ENCODE assay signal across 8 mouse cellular contexts in genomic region chr10:59948363-59949254, GRCm38 (mm10). TPM values are rescaled to one million over a fixed set of nuclear protein-coding genes. Genes with fewer than 3 reads are reported as not detected.
DNase-seq lines count a peak whose midpoint lies in the region; ATAC-seq and TF ChIP-seq lines count a peak whose summit lies in the region.

No protein-coding gene starts in this region.

- H3K36me3 ChIP-seq in ES-Bruce4 (ENCODE audit: control insufficient read depth, insufficient read depth, low read length, poor library complexity, severe bottlenecking) (peaks cover 13% of the 10 kb centered on the region), myocyte (ENCODE audit: control insufficient read depth, insufficient read depth) (peaks cover 15% of the 10 kb centered on the region)
- H3K36me3 ChIP-seq in forebrain, postnatal 0 days (ENCODE audit: insufficient read depth) = peaks cover 3% of the 10 kb centered on the region; the same call in 1 of the 2 replicates
- H3K36me3 ChIP-seq in intestine, embryonic 16.5 days (ENCODE audit: control insufficient read depth, insufficient read depth, low read length) = no peaks in the 10 kb centered on the region

- H3K4me2 ChIP-seq in forebrain, postnatal 0 days (ENCODE audit: low read depth) = peak overlapping the region; percentile 94
- peak overlapping the region; percentile 6; the same call in 1 of the 2 replicates for H3K4me2 ChIP-seq in intestine, embryonic 16.5 days (ENCODE audit: low read depth, low read length)
- peak overlapping the region; percentile 85 for H3K4me2 ChIP-seq in myocyte (ENCODE audit: low read depth)

- no peak for ATAC-seq in forebrain, postnatal 0 days
- ATAC-seq in intestine, embryonic 16.5 days = peak; percentile 18
- no peak for ATAC-seq in granulocyte monocyte progenitor cell, adult 5-6 weeks (replicated peaks; ENCODE audit: poor library complexity, severe bottlenecking)

- H3K4me3 ChIP-seq in ES-Bruce4 (ENCODE audit: low read depth, low read length) (no peak overlapping the region; the same call in 1 of the 2 replicates), myocyte (peak overlapping the region; percentile 98)
- H3K4me3 ChIP-seq in forebrain, postnatal 0 days (ENCODE audit: low read depth, low read length) = no peak overlapping the region
- H3K4me3 ChIP-seq in intestine, embryonic 16.5 days (ENCODE audit: low read length) = 0 out of 2 replicates have a peak overlapping the region, but pooled peaks have one; percentile 95

- TF ChIP-seq CTCF in ES-Bruce4 (IDR thresholded peaks at IDR 0.05; ENCODE audit: low read depth, low read length) = no peak
- no peak for TF ChIP-seq CTCF in forebrain, postnatal 0 days (IDR thresholded peaks at IDR 0.05; ENCODE audit: low read depth)

- peaks cover 29% of the 10 kb centered on the region for H3K79me2 ChIP-seq in myocyte (ENCODE audit: control insufficient read depth, insufficient read depth)

- no peak for TF ChIP-seq EP300 in ES-Bruce4 (IDR thresholded peaks at IDR 0.05; ENCODE audit: insufficient read depth, low read depth, low read length)

- peak overlapping the region; percentile 44 for H3K27ac ChIP-seq in ES-Bruce4 (ENCODE audit: insufficient read depth, low read length)
- H3K27ac ChIP-seq in forebrain, postnatal 0 days (ENCODE audit: low read depth, low read length) = peak overlapping the region; percentile 29; the same call in 1 of the 2 replicates
- H3K27ac ChIP-seq in intestine, embryonic 16.5 days (ENCODE audit: low read length) = peak overlapping the region; percentile 94

- H3ac ChIP-seq in myocyte (ENCODE audit: control insufficient read depth, insufficient read length) = no peak overlapping the region

- no peaks in the 10 kb centered on the region for H3K9me3 ChIP-seq in ES-Bruce4 (replicated peaks; ENCODE audit: control insufficient read depth, insufficient read depth, low read length, poor library complexity, severe bottlenecking)
- H3K9me3 ChIP-seq in forebrain, postnatal 0 days (ENCODE audit: low read length) = no peaks in the 10 kb centered on the region
- no peaks in the 10 kb centered on the region for H3K9me3 ChIP-seq in intestine, embryonic 16.5 days (ENCODE audit: control insufficient read depth, low read length)

- no peak for TF ChIP-seq POLR2A in ES-Bruce4 (IDR thresholded peaks at IDR 0.05; ENCODE audit: insufficient read depth, low read length)
- peak; percentile 53 for TF ChIP-seq POLR2A in myocyte (IDR thresholded peaks at IDR 0.05; ENCODE audit: insufficient read length, low read depth)

- no peaks in the 10 kb centered on the region for H3K27me3 ChIP-seq in ES-Bruce4 (ENCODE audit: control insufficient read depth, insufficient read depth, low read length, poor library complexity, severe bottlenecking)
- no peaks in the 10 kb centered on the region for H3K27me3 ChIP-seq in forebrain, postnatal 0 days (ENCODE audit: insufficient read depth, low read length)
- no peaks in the 10 kb centered on the region for H3K27me3 ChIP-seq in intestine, embryonic 16.5 days (replicated peaks; ENCODE audit: control insufficient read depth, insufficient read depth, low read length)
- H3K27me3 ChIP-seq in myocyte (ENCODE audit: control insufficient read depth, insufficient read depth, insufficient read length) = no peaks in the 10 kb centered on the region

- H3K9ac ChIP-seq in ES-Bruce4 (ENCODE audit: low read depth, poor library complexity, severe bottlenecking) = no peak overlapping the region
- H3K9ac ChIP-seq in forebrain, postnatal 0 days = no peak overlapping the region
- H3K9ac ChIP-seq in intestine, embryonic 16.5 days (ENCODE audit: low read depth, low read length) = peak overlapping the region; percentile 98; the same call in 1 of the 2 replicates

- DNase-seq in cerebellum, adult 9-10 months = peak; percentile 59
- no peak for DNase-seq in cerebellum, adult 11 months
- DNase-seq in forebrain, postnatal 0 days = no peak
- DNase-seq in urinary bladder, postnatal 10 days (ENCODE audit: low spot score) = no peak

- peaks cover 4% of the 10 kb centered on the region for H3K4me1 ChIP-seq in ES-Bruce4 (ENCODE audit: control insufficient read depth, insufficient read depth, low read length)
- H3K4me1 ChIP-seq in forebrain, postnatal 0 days (ENCODE audit: insufficient read depth) = peaks cover 24% of the 10 kb centered on the region
- peaks cover 35% of the 10 kb centered on the region for H3K4me1 ChIP-seq in intestine, embryonic 16.5 days (ENCODE audit: control insufficient read depth, insufficient read depth, low read length)

- 53% methylated on average over 6 of the region's 6 CpGs for whole genome bisulfite sequencing in forebrain, postnatal 0 days
- WGBS in intestine, embryonic 16.5 days = 47% methylated on average over 6 of the region's 6 CpGs

TF ChIP-seq in myocyte, 11 proteins besides CTCF, POLR2A, EP300 and RAD21:
- peak; percentile 88 for TF ChIP-seq POLR2AphosphoS2 (IDR thresholded peaks at IDR 0.05; ENCODE audit: insufficient read length, low read depth)
- TF ChIP-seq MYOD1 (IDR thresholded peaks at IDR 0.05; ENCODE audit: control insufficient read depth in 1 of 3, insufficient read length in 2 of 3, low read depth in 2 of 3) = no peak

RNA-seq across cellular contexts. Expression of gene Ddit4, which starts 3.0 kb away (rescaled TPM):
- polyA plus RNA-seq in ES-Bruce4 (2011; ENCODE audit: insufficient read depth, insufficient read length, low read depth, missing spikeins) = 172 and 176 TPM in 2 replicates
- 40.0 and 40.7 TPM in 2 replicates for total RNA-seq in forebrain, postnatal 0 days (2014; rRNA removed)
- 52.9 and 57.8 TPM in 2 replicates for polyA plus RNA-seq in forebrain, postnatal 0 days (2015; fragmentation: Nextera tagmentation; extraction: Ambion mirVana)
- 28.6 and 33.1 TPM in 2 replicates for polyA plus RNA-seq in intestine, embryonic 16.5 days (2015; fragmentation: Nextera tagmentation; extraction: Ambion mirVana)
- polyA plus RNA-seq in myocyte (2012; fragmentation: generic; extraction: Trizol) = 266 TPM
- total RNA-seq in granulocyte monocyte progenitor cell, adult 5-6 weeks (2014; fragmentation: Nextera tagmentation) = 0.49 TPM in 1 of 2 replicates, not detected in the other
- 2.0 and 2.2 TPM in 2 replicates for total RNA-seq in granulocyte monocyte progenitor cell, adult 5-6 weeks (2017)

RNA-seq across cellular contexts. Expression of gene Ascc1, which starts 54.0 kb away (rescaled TPM):
- 52.9 and 53.7 TPM in 2 replicates for polyA plus RNA-seq in ES-Bruce4 (2011; ENCODE audit: insufficient read depth, insufficient read length, low read depth, missing spikeins)
- total RNA-seq in forebrain, postnatal 0 days (2014; rRNA removed) = 20.0 and 24.3 TPM in 2 replicates
- polyA plus RNA-seq in forebrain, postnatal 0 days (2015; fragmentation: Nextera tagmentation; extraction: Ambion mirVana) = 43.8 and 50.5 TPM in 2 replicates
- polyA plus RNA-seq in intestine, embryonic 16.5 days (2015; fragmentation: Nextera tagmentation; extraction: Ambion mirVana) = 47.2 and 47.3 TPM in 2 replicates
- polyA plus RNA-seq in myocyte (2012; fragmentation: generic; extraction: Trizol) = 36.7 TPM
- 19.4 and 24.3 TPM in 2 replicates for total RNA-seq in granulocyte monocyte progenitor cell, adult 5-6 weeks (2014; fragmentation: Nextera tagmentation)
- total RNA-seq in granulocyte monocyte progenitor cell, adult 5-6 weeks (2017) = 24.8 and 34.2 TPM in 2 replicates

RNA-seq across cellular contexts. Expression of gene Anapc16, which starts 54.3 kb away (rescaled TPM):
- polyA plus RNA-seq in ES-Bruce4 (2011; ENCODE audit: insufficient read depth, insufficient read length, low read depth, missing spikeins) = 22.7 and 24.4 TPM in 2 replicates
- 98.6 and 115 TPM in 2 replicates for total RNA-seq in forebrain, postnatal 0 days (2014; rRNA removed)
- 109 and 117 TPM in 2 replicates for polyA plus RNA-seq in forebrain, postnatal 0 days (2015; fragmentation: Nextera tagmentation; extraction: Ambion mirVana)
- 94.0 and 97.8 TPM in 2 replicates for polyA plus RNA-seq in intestine, embryonic 16.5 days (2015; fragmentation: Nextera tagmentation; extraction: Ambion mirVana)
- polyA plus RNA-seq in myocyte (2012; fragmentation: generic; extraction: Trizol) = 127 TPM
- 36.2 and 43.2 TPM in 2 replicates for total RNA-seq in granulocyte monocyte progenitor cell, adult 5-6 weeks (2014; fragmentation: Nextera tagmentation)
- total RNA-seq in granulocyte monocyte progenitor cell, adult 5-6 weeks (2017) = 46.2 and 48.8 TPM in 2 replicates

Comparison
In these comparisons a context has a peak if more than half of its experiments do, and no peak if none do; other contexts are left out.
1. H3K27ac ChIP-seq: peak in every context shown above with its lines; median percentile 94 in intestine, embryonic 16.5 days; 44 in ES-Bruce4; 29 in forebrain, postnatal 0 days.
2. H3K4me3 ChIP-seq: peak in intestine, embryonic 16.5 days (single experiment) and myocyte (single experiment); none in ES-Bruce4 (single experiment) and forebrain, postnatal 0 days (single experiment).
3. H3K4me2 ChIP-seq: peak in every context shown above with its lines; median percentile 94 in forebrain, postnatal 0 days; 85 in myocyte; 6 in intestine, embryonic 16.5 days.